Comparison of ENCODE assay signal across 17 mouse cellular contexts in the genomic region with DNA sequence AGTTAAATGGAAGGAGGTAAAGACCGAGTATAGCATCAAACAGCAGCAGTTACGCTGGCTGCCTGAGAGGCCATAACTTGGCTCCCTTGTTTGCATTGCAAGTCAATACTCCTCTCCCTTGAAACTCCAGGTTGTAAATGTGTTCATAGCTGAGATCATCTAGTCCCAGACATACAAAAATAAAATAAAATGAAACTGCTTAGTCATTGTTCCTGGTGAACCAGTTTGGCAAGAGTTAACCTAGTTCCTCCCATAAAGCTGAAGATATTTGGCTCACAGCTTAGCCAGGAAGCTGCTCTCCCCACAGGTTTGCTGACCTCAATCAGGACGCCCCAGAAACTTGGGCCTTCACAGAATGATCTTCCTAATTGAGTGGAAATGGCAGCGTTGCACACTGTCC.
DNase-seq lines count a peak whose midpoint lies in the region; ATAC-seq and TF ChIP-seq lines count a peak whose summit lies in the region.
"Had no signal": no experiment of that assay in that cellular context is flagged by ENCODE, and none has a peak within 500 bp of the region (broad histone marks: within the 10 kb centered on the region; RNA-seq: fewer than 3 reads in every experiment).

No protein-coding gene starts in this region.

- no peaks in the 10 kb centered on the region for H3K36me3 ChIP-seq in heart, adult 2 months (ENCODE audit: control insufficient read depth, insufficient read depth, low read length)
- no peaks in the 10 kb centered on the region for H3K36me3 ChIP-seq in forebrain, embryonic 12.5 days (replicated peaks)
- H3K36me3 ChIP-seq: embryonic facial prominence, embryonic 12.5 days; forebrain, embryonic 10.5 days; hindbrain, embryonic 15.5 days had no signal

- no peak for TF ChIP-seq EP300 in heart, adult 2 months (IDR thresholded peaks at IDR 0.05; ENCODE audit: insufficient read depth, low read depth, low read length)

- H3K27me3 ChIP-seq in heart, adult 2 months (ENCODE audit: control insufficient read depth, insufficient read depth, low read length) = no peaks in the 10 kb centered on the region
- no peaks in the 10 kb centered on the region for H3K27me3 ChIP-seq in forebrain, embryonic 12.5 days
- H3K27me3 ChIP-seq: embryonic facial prominence, embryonic 12.5 days; hindbrain, embryonic 15.5 days had no signal

- no peak for DNase-seq in heart, adult 2 months
- DNase-seq in heart, adult 18-20 months = no peak
- peak; percentile 78 for DNase-seq in 416B (ENCODE audit: low read depth)
- DNase-seq in fibroblast of lung, adult 2 months (ENCODE audit: low read depth) = peak; percentile 21
- DNase-seq in lung, postnatal 14 days = no peak
- DNase-seq in left cerebral cortex, postnatal 14 days (ENCODE audit: low spot score in 2 of 2) = no peak
- DNase-seq: adrenal gland, postnatal 25 days; cerebellum, postnatal 25 days; heart, postnatal 10 days; thymus, adult 2 months had no signal

- intact Hi-C loops in heart, adult 2 months (cut with DNase I) = loop anchor here (5.0 kb wide), 1 partner anchor 55 kb away; no protein-coding TSS in a partner anchor
- intact Hi-C loops in left cerebral cortex, postnatal 14 days (cut with DNase I) = no loop called here

- no peak for TF ChIP-seq POLR2A in heart, adult 2 months (IDR thresholded peaks at IDR 0.05; ENCODE audit: insufficient read depth, low read depth, low read length)

- no peak for TF ChIP-seq CTCF in heart, adult 2 months (IDR thresholded peaks at IDR 0.05)

- H3K9ac ChIP-seq in heart, adult 2 months (ENCODE audit: low read depth, low read length) = no peak overlapping the region
- no peak overlapping the region for H3K9ac ChIP-seq in forebrain, embryonic 12.5 days
- H3K9ac ChIP-seq: embryonic facial prominence, embryonic 12.5 days; hindbrain, embryonic 15.5 days; liver, embryonic 14.5 days had no signal

- peaks cover 8% of the 10 kb centered on the region for H3K4me1 ChIP-seq in heart, adult 2 months (ENCODE audit: control insufficient read depth, insufficient read depth, low read length)
- no peaks in the 10 kb centered on the region for H3K4me1 ChIP-seq in forebrain, embryonic 12.5 days
- H3K4me1 ChIP-seq: forebrain, embryonic 10.5 days; hindbrain, embryonic 15.5 days had no signal

- no peaks in the 10 kb centered on the region for H3K79me2 ChIP-seq in heart, adult 2 months (replicated peaks; ENCODE audit: control insufficient read depth, insufficient read depth, low read length)

- no peak overlapping the region for H3K4me2 ChIP-seq in forebrain, embryonic 12.5 days
- H3K4me2 ChIP-seq: embryonic facial prominence, embryonic 12.5 days; hindbrain, embryonic 15.5 days had no signal

- H3K9me3 ChIP-seq in forebrain, embryonic 12.5 days = no peaks in the 10 kb centered on the region
- H3K9me3 ChIP-seq: embryonic facial prominence, embryonic 12.5 days; forebrain, embryonic 10.5 days; hindbrain, embryonic 15.5 days had no signal

- peak overlapping the region; percentile 58; the same call in 1 of the 2 replicates for H3K27ac ChIP-seq in heart, adult 2 months
- H3K27ac ChIP-seq in forebrain, embryonic 12.5 days = no peak overlapping the region
- H3K27ac ChIP-seq: embryonic facial prominence, embryonic 12.5 days; forebrain, embryonic 10.5 days; hindbrain, embryonic 15.5 days; liver, embryonic 14.5 days had no signal

- no peak overlapping the region for H3K4me3 ChIP-seq in heart, adult 2 months
- no peak overlapping the region for H3K4me3 ChIP-seq in forebrain, embryonic 12.5 days (replicated peaks)
- H3K4me3 ChIP-seq: embryonic facial prominence, embryonic 12.5 days; forebrain, embryonic 10.5 days; hindbrain, embryonic 15.5 days had no signal

- ATAC-seq in megakaryocyte, adult 5-6 weeks (ENCODE audit: poor library complexity, severe bottlenecking) = peak; percentile 67
- no peak for ATAC-seq in forebrain, embryonic 12.5 days (ENCODE audit: low FRiP score)
- ATAC-seq: midbrain, embryonic 16.5 days had no signal

- 54% methylated on average over 4 of the region's 4 CpGs for WGBS in heart, adult 2 months
- WGBS in forebrain, embryonic 12.5 days = 84% methylated on average over 4 of the region's 4 CpGs

Comparison
In these comparisons a context has a peak if more than half of its experiments do, and no peak if none do; other contexts are left out.
1. DNase-seq: peak in 416B (single experiment) and fibroblast of lung, adult 2 months (single experiment); none in heart, adult 2 months (0 of 2), heart, adult 18-20 months (0 of 2), lung, postnatal 14 days (single experiment) and left cerebral cortex, postnatal 14 days (0 of 2).